Comparison of ENCODE assay signal across 12 mouse cellular contexts in the genomic region with DNA sequence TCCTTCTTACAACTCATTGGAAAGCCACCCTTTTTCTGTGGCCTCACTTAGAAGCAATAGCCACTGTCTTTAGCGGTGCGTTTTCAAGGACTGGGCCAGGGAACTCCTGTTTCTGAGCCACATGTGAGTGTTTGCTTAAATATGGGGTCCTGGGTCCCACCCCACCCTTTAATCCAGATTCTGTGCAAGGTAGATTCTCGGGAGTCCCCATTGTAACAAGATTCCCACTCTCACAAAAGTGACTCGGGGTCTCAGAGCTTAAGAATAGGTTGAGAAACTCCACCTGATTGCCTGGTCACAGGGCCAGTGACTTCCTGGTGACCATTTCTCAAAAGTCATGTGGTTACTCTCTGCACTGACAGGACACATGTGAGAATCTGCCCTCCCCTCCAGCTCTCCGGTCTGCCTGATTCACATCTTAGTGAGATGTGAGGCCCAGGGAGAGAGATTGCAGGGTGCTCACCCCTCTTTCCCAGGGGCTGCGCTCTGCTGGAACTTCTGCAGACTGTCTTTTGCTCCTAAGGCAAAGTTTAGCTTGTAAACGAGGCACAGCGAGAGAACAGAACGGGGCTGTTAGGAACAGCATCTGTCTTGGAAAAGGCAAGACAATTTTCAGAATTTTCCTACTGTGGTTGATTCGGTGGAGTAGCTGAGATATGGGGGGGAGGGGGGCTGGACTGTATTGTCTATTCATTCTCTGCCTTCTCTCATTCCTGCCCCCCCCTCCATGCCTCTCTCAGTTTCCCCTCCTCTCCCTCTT.
DNase-seq lines count a peak whose midpoint lies in the region; ATAC-seq lines count a peak whose summit lies in the region.
"Had no signal": no experiment of that assay in that cellular context is flagged by ENCODE, and none has a peak within 500 bp of the region (broad histone marks: within the 10 kb centered on the region; RNA-seq: fewer than 3 reads in every experiment).

No protein-coding gene starts in this region.

- H3K9me3 ChIP-seq in forebrain, embryonic 15.5 days: no peaks in the 10 kb centered on the region
- no peaks in the 10 kb centered on the region for H3K9me3 ChIP-seq in midbrain, embryonic 11.5 days (ENCODE audit: control insufficient read depth, low read length)

- peak overlapping the region; percentile 15; the same call in 1 of the 2 replicates for H3K4me2 ChIP-seq in forebrain, embryonic 15.5 days (replicated peaks)
- H3K4me2 ChIP-seq in midbrain, embryonic 11.5 days: peak overlapping the region; percentile 30

- H3K27ac ChIP-seq in forebrain, embryonic 15.5 days (replicated peaks): peak overlapping the region; percentile 86
- peak overlapping the region; percentile 81 for H3K27ac ChIP-seq in midbrain, embryonic 11.5 days (ENCODE audit: low read depth, low read length)
- H3K27ac ChIP-seq: macrophage had no signal

- H3K27me3 ChIP-seq in forebrain, embryonic 15.5 days: no peaks in the 10 kb centered on the region
- H3K27me3 ChIP-seq in midbrain, embryonic 11.5 days (ENCODE audit: control insufficient read depth, insufficient read depth, low read length): no peaks in the 10 kb centered on the region

- 9% methylated on average over 10 of the region's 10 CpGs for WGBS in forebrain, embryonic 15.5 days
- WGBS in midbrain, embryonic 11.5 days: 6% methylated on average over 10 of the region's 10 CpGs

- H3K4me3 ChIP-seq in forebrain, embryonic 15.5 days: no peak overlapping the region
- H3K4me3 ChIP-seq in midbrain, embryonic 11.5 days (ENCODE audit: low read depth, low read length): no peak overlapping the region

- DNase-seq in embryo, embryonic 10 days (ENCODE audit: low spot score): peak; percentile 42
- DNase-seq in embryo, embryonic 9.5 days (ENCODE audit: extremely low spot score): no peak
- DNase-seq in R1 (ENCODE audit: low read depth, low spot score): peak; percentile 42
- DNase-seq in midbrain, embryonic 11.5 days (ENCODE audit: low spot score, missing footprints): peak; percentile 93
- no peak for DNase-seq in T-cell, adult 2 months (ENCODE audit: low spot score)
- no peak for DNase-seq in right cerebral cortex, adult 2 months (ENCODE audit: low spot score in 2 of 2)
- DNase-seq in spleen, postnatal 14 days (ENCODE audit: low spot score in 2 of 2): no peak
- DNase-seq: adrenal gland, adult 2 months; cerebellum, adult 18-20 months had no signal

- no peak overlapping the region for H3K9ac ChIP-seq in forebrain, embryonic 15.5 days (replicated peaks)
- H3K9ac ChIP-seq in midbrain, embryonic 11.5 days (ENCODE audit: low read length): peak overlapping the region; percentile 55

- no peaks in the 10 kb centered on the region for H3K36me3 ChIP-seq in forebrain, embryonic 15.5 days
- H3K36me3 ChIP-seq in midbrain, embryonic 11.5 days (ENCODE audit: control insufficient read depth, insufficient read depth, low read length): no peaks in the 10 kb centered on the region

- peak; percentile 47; the same call in 1 of the 2 replicates for ATAC-seq in forebrain, embryonic 15.5 days (replicated peaks)
- ATAC-seq in midbrain, embryonic 11.5 days (ENCODE audit: low FRiP score): peak; percentile 57
- ATAC-seq: inflammation-experienced regulatory T-cells, adult 6 months had no signal

- peaks cover 37% of the 10 kb centered on the region for H3K4me1 ChIP-seq in forebrain, embryonic 15.5 days
- peaks cover 17% of the 10 kb centered on the region for H3K4me1 ChIP-seq in midbrain, embryonic 11.5 days (ENCODE audit: control insufficient read depth, insufficient read depth, low read length)

Comparison
In these comparisons a context has a peak if more than half of its experiments do, and no peak if none do; other contexts are left out.
1. DNase-seq: peak in embryo, embryonic 10 days (single experiment), R1 (single experiment) and midbrain, embryonic 11.5 days (single experiment); none in embryo, embryonic 9.5 days (single experiment), T-cell, adult 2 months (single experiment), right cerebral cortex, adult 2 months (0 of 2) and spleen, postnatal 14 days (0 of 2).